Mouse (Mus musculus) right cerebral cortex, postnatal 25 days (tissue): ENCODE measurements at regions not wholly inside any gene's neighbourhood (a gene's known extent, or its start where the extent isn't known, plus 50 kb on each side); places are given as distances from the start of the nearest gene placed in this dataset.
"Not testable (repeated sequence)": the region's sequence is repeated elsewhere in the genome, so short reads cannot be mapped to it uniquely, and the experiment has no call there.

Experiments used
- DNase-seq: peaks from one replicate; pipeline ENCODE4 v3.0.0; 2022

DNA sequence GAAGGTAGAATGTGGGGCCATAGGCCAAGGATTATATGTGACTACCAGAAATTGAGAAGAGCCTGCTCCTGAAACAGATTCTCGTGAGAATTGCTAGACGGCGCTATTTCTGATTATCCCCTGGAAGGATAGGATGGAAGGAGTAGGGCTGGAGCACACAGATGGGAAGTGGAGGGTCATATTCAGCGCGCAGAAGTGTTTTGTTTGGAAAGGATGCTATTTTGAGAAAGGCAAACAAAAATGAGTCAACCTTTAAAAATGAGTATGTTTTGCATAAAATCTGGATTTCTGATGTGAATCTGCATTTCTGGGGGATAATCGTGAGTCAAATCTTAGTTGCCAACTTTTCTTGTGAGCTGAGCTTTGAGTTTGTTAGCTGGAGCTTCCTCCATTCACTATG, 58.1 kb upstream of the Fshb start:
- peak; percentile 3 for DNase-seq

- no peak for DNase-seq
These were observed 59.4 kb upstream of the Fshb start for GRCm38 (mm10) chr2:107118711-107119474.

- DNase-seq: no peak
These were observed 60.2 kb upstream of the Fshb start for GRCm38 (mm10) chr2:107119697-107120096.

GRCm38 (mm10) chr2:107133186-107133585, 73.7 kb upstream of the Fshb start:
- DNase-seq: no peak

GRCm38 (mm10) chr2:107149317-107149716, 89.9 kb upstream of the Fshb start:
- no peak for DNase-seq

DNA sequence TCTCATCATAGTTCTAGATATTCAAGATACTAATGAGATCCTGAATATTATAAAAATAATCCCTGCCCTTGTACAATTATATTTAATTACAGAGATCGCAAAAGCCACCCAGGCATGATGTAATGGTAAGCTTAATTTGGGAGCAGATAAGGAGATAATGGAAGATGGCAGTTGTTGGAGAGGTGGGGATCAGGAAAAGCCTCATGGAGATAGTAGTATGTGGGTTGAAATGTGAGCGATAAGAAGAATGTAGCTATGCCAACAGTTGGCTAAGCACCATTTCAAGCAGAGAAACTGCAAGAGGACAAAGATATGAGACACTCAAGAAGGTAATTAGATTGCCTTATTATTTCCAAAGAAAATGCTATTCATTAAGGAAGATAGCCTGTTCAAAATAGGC, 90.4 kb upstream of the Fshb start:
- DNase-seq: no peak

DNA sequence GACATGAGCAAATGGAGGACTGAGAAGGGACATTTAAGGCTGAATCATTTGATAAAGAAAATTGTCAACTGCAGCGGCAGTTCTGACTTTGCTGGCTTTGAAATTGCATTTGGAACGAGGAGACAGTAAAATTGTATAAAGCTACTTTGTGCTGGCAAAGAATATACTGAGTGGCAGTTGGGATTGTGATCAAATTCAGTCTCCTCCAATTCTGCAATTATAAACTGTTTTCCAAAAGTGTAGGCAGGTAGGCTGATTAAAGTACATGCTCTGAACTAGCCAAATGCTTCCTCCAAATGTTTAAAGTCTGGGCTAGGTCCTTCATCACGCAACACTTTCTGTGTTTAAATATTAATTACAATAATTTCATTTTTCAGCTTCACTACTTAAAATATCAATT, 90.9 kb upstream of the Fshb start:
- DNase-seq: no peak

DNA sequence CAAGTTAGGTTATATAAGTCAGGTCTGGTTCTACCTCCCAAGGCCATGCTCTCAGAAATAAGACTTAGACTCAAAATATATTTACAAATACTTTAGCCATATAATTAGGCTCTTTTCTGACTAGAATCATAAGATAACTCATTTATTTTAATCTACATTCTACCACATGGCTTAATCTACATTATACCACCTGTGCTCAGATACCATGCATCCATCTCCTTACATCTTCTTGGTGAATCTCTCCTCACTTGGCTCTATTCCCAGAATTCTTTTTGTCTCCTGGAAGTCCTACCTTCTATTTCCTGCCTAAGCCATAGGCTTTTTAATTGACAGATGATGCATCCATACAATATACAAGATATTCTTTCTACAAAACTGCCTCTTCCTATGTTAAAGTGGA, 92.4 kb upstream of the Fshb start:
- DNase-seq: no peak

- not testable (repeated sequence) for DNase-seq
These were observed 99.5 kb upstream of the Fshb start for GRCm38 (mm10) chr2:107158836-107159402.

GRCm38 (mm10) chr2:107175721-107176120, 114.7 kb upstream of the Kcna4 start:
- no peak for DNase-seq

DNA sequence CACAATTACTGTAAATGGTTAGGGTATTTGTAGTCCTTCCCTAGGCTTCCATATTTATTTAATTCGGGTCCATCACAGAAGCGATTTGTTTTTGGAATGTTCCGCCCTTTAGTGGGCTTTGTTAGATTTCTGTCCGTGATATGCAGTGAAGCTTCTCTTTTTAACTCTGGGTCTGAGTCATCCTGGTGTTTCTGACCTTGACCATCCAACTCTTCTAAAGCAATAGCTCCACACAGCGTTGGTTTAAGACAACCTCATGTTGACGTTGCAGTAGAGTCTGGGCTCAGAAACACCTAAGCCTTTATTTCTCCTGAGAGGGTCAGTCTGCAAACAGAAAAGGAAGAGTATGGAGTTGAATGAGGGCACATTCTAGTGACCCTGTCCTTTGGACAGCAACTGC, 107.4 kb upstream of the Kcna4 start:
- no peak for DNase-seq

GRCm38 (mm10) chr2:107184864-107185263, 105.6 kb upstream of the Kcna4 start:
- DNase-seq: no peak

DNA sequence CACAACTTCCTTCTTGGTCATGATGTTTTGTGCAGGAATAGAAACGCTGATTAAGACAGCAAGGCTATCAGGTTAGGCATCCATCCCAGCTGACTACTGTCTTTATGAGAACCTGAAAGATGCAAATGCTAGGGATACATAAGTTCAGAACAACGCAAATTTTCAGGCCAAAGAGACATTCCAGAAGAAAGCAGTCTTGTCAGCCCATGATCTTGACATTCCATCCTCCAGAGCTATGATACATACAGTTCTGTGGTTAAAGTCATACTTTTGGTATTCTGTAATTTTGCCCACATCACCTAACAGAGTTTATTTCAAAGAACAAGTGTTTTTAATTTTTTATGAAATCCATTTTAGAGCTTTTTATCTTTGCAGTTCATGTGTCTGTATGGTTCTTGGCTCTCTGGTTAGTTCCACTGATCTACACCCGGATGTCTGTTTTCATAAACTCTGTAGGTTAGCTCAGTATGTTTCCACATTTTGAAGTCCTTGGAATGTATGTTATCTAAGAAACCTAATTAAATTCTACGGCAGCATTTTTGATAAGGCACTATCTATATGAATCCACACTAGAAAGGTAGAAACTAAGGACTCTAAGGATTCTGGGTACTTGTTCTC, 88.5 kb upstream of the Kcna4 start:
- no peak for DNase-seq

DNA sequence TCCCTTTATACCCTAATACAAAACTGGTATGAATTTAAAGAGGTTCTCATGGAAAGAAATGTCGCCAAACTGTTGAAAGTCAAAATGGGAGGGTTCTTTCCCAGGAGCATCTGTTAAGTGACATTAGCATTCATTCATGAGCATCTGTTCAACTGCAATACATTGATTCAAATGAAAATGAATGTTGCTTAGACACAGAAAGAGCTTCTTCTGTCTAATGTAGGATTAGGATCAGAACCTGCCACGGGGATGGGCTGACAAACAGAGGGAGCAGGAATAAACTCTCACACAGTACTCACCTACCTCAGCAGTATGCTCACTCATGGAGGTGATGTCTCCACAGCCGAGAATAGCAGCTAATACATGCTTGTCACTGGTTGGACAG, 88.0 kb upstream of the Kcna4 start:
- DNase-seq: no peak

DNA sequence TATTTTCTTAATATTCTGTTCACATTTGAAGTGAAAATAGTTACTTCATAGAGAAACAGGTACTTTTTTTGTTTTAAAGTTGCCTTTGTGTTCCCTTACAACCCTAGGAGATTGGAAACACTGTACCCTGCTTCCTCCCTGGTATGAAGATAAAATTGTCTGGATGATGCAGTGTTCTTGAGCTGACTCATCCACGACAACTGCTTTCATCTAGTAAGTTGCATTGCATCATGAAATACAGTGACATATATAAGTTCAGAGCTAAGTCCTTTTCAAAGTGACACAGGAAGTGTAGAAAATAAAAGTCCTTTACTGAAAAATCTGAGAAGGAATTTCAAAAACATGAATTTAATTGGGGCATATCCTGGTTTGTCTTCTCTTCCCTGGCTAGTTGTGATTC, 68.9 kb upstream of the Kcna4 start:
- no peak for DNase-seq

GRCm38 (mm10) chr2:107224679-107225078, 65.8 kb upstream of the Kcna4 start:
- no peak for DNase-seq

GRCm38 (mm10) chr2:107227486-107227885, 63.0 kb upstream of the Kcna4 start:
- no peak for DNase-seq

GRCm38 (mm10) chr2:107228287-107228686, 62.2 kb upstream of the Kcna4 start:
- DNase-seq: no peak

DNA sequence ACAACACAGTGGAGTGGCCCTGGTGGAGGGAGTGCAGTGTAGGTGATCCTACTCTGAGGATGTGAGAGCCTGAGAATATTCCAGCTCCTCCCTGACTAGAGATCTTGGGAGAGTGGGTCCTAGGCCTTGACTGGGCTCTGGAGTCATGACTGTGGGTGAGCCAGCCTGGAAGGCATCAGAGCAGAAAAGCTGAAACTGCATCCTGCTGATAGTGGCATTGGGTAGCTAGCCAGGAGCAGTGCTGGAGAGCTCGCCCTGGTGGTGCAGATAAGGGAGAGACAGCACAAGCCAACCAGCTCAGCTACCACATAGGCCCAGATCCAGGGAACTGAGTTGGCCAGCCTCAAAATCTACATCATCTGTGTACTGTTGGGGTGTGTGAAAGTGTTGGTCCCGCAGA, 58.8 kb upstream of the Kcna4 start:
- no peak for DNase-seq

- DNase-seq: no peak
These were observed 57.6 kb upstream of the Kcna4 start for GRCm38 (mm10) chr2:107232885-107233284.
